Mouse (Mus musculus) heart, postnatal 10 days (tissue): ENCODE measurements around the gene Tstd1. TPM values are rescaled to one million over a fixed set of nuclear protein-coding genes. Genes with fewer than 3 reads are reported as not detected.

Experiments used
- DNase-seq, 2 experiments: peaks; one replicate each; pipeline ENCODE4 v3.0.0; 2021
- intact Hi-C: fragments of 180-260 bp; cut with DNase I; formaldehyde crosslinking; loops from one replicate; pipeline ENCODE4 v1.15.1; 2025
- total RNA-seq, 2 experiments: library from RNA; stranded (reverse); gene quantifications; 2 replicates each; pipeline ENCODE4 v1.2.3; 2021

Gene Tstd1
- total RNA-seq: 1 to 10 TPM; 1.6 TPM

DNA sequence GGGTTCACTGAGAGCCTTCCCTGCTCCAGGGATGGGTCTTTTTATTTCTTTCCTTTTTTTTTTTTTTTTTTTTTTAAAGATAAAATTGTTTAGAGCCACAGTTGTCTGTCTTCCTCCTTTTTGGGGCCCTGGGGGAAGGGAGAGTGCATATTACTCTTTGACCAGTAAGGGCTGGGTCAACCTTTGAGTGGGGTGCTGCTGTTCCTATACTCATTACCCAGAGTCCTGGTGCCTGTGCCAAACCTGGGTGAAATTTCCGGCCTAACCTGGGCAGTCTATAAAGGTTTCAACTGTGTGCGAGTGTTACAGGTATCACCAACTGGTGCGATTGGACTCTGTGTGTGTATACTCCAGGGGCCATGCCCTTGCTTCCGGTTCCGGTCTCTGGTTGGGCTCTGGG is at the start of gene Tstd1:
Gene Tstd1 (plus strand): TSS at position 213 of the 400 bp plus-strand sequence.
- no peak for DNase-seq
- intact Hi-C loops: no loop called here

- DNase-seq: no peak
- intact Hi-C loops: no loop called here
Observed at GRCm38 (mm10) chr1:171369845-171370556, 48.7 kb upstream of the Tstd1 start, which contains the start of gene Nectin4. Gene Nectin4 (plus strand): TSS chr1:171370099.

DNA sequence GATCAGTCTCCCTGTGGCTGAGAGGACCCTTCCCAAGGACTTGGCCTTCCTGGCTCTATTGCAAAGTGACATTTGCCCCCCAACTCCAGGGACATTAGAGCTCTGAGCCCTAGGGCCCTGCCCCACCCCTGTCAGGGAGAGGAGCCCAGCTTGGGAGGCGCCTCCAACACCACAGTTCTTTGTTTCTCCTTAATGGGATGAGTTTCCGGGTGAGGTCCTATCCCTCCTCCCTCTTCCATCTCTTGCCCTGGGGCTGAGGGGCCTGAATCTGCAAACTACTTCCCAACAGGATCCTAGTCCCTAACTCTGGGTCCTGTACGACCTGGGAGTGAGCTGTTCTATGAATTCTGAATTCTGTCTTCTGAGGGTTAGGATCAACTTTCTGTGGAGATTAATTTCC is 45.8 kb upstream of the Tstd1 start:
- intact Hi-C loops: no loop called here
- no peak for DNase-seq

DNA sequence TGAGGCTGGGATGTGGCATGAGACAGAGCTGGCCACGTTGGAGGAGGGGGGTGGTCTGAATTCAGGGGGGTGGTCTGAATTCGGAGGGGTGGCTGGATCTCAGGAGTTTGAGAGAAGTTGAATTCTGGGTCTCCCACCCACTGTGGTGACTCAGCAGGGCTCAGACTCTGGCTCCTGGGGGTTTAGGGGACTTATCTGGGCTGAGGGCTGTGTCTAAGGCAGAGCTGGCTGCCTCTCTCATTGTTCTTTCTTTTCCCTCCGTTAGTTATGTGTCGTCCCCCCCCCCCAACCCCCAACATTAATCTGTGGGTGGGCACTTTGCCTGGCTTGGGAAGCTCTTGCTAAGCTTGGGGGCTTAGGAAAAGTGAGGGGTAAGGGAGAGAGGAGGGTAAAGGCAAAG is 44.7 kb upstream of the Tstd1 start:
- intact Hi-C loops: no loop called here
- DNase-seq: no peak

- intact Hi-C loops: no loop called here
- no peak for DNase-seq
Observed at GRCm38 (mm10) chr1:171375646-171376097, 43.0 kb upstream of the Tstd1 start.

DNA sequence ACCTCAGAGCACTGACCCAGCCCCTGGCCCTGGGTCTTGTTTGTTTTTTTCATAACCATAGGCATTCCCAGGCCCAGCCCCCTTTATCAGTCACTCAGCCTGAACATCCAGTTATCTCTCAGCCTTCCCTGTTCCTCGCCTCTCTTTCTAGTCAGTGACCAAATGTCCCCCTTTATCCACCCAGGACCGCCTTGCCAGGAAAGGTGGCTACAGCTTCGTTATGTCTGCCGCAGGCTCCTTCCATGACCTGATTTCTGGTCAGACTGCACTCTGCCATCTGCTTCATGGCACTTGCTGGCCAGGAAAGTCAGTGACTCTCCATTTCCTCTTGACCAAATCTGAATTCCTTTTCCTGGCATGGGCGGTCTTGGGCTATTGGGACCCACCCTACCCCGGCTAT is 40.4 kb upstream of the Tstd1 start:
- DNase-seq: no peak
- intact Hi-C loops: no loop called here

- intact Hi-C loops: loop anchor here (2.0 kb wide), 1 partner anchor 59 kb away; no protein-coding TSS in a partner anchor
- peak; percentile 80 to 90 for DNase-seq
Observed at GRCm38 (mm10) chr1:171379935-171380599, 38.6 kb upstream of the Tstd1 start.

- DNase-seq: no peak
- intact Hi-C loops: no loop called here
Observed at GRCm38 (mm10) chr1:171382096-171382620, 36.5 kb upstream of the Tstd1 start.

DNA sequence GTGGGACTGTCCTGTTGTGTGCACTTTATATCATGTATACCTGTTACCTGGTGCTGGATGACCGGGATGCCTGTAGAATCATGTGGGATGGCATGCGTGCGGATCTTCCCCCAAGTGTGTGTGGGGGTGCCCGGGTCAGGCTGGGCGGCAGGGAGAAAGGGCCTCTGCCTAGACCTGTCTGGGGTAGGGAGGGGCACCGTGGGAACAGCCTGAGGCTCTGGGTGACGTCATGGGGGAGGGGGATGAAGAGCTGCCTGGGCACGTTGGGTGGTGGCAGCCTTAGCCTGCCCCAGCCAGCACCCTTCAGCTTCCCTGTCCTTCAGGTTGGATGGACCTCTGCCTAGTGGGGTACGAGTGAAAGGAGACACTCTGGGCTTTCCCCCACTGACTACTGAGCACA is 34.3 kb upstream of the Tstd1 start:
- intact Hi-C loops: no loop called here
- no peak for DNase-seq

- no peak for DNase-seq
- intact Hi-C loops: no loop called here
Observed at GRCm38 (mm10) chr1:171385171-171385570, 33.5 kb upstream of the Tstd1 start.

DNA sequence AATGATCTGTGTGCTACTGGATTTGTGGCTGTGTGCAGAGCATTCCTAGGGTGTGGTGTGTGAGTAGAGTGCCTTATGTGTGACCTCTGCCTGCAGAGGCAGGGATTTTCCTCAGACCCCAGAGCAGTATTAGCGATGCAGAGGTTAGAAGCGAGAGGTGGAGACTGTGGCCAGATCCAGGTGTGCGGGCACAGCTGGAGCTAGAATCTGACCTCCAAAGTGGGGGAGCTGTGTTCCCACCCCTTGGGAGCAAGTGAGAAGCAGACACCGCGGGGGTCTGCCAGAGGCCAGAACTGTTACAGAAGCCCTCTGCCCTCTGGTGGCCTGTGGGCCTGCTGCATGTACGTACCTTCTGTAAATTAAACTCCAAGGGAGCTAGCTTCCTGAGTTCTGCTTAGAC is 31.6 kb upstream of the Tstd1 start:
- intact Hi-C loops: no loop called here
- peak; percentile 28 to 29 for DNase-seq

DNA sequence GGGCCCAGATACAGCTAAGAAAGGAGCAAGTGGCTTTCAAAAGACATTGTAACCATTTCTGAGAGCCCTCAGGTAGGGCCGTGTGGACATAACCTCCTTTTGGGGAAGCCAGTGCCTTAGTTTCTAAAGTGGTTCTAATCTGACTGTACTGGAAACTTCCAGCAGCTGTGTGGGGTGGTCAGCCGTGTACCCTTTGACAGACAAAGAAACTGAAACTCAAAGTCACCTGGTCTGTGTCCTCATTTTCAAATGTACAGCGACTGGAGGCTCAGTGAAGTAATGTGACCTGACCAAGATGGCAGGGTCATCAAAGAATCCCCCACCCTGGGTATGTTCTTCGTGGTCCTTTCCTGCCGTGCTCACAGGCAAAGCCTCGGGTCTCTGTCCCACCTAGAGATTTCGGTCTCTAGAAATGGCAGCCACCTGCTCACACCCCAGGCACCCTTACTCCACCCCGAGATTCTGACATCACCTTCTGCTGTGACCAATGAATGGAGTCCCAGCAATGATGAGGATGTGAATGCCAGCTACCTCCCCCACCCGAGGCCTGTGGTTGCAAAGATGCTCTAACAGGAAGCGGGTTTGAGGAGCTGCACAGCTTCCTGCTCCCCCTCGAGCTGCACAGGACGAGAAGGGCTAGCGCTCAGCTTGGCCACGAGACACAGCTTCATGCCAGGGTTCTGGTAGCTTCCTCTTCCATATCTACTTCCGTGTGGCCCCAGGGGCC is 30.1 kb upstream of the Tstd1 start, which contains the start of gene Arhgap30:
Gene Arhgap30 (plus strand): TSS at position 579 of the 727 bp plus-strand sequence.
- intact Hi-C loops: no loop called here
- peak; percentile 42 to 58 for DNase-seq

- intact Hi-C loops: no loop called here
- DNase-seq: peak in 1 of 2 experiments; percentile 26
Observed at GRCm38 (mm10) chr1:171390101-171390500, 28.6 kb upstream of the Tstd1 start.

- no peak for DNase-seq
- intact Hi-C loops: no loop called here
Observed at GRCm38 (mm10) chr1:171401821-171402220, 16.9 kb upstream of the Tstd1 start.

DNA sequence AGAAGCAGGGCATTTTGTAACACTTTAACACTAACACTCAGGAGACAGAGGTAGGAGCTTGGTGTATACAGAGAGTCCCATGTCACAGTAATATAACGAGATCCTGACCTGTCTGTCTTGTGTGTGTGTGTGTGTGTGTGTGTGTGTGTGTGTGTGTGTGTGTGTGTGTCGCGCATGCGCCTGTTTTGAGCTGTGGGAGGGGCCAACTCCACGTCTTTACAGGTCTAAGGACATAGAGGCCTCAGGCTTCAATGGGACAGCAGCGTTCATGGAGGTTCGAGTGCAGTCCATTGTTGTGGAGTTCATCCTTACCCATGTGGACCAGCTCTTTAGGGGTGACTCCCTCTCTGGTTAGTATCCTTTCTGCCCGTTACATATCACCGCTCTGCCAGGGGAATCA is 15.7 kb upstream of the Tstd1 start:
- intact Hi-C loops: no loop called here
- no peak for DNase-seq

DNA sequence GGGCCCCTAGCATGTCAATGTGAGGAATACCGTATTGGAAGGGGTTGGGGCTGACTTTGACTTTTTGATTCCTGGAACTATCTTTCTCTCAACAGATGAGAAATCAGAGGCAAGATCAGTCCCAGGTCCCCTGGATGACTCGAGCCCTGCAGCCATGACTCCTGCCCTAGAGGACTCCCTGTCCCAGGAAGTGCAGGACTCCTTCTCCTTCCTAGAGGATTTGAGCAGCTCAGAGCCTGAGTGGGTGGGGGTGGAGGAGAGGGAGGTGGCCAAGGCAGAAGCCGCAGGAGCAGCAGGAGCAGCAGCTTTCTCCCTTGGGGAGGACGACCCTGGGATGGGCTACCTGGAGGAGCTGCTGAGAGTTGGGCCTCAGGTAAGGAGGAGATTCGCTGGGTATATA is 11.4 kb upstream of the Tstd1 start:
- no peak for DNase-seq
- intact Hi-C loops: no loop called here

DNA sequence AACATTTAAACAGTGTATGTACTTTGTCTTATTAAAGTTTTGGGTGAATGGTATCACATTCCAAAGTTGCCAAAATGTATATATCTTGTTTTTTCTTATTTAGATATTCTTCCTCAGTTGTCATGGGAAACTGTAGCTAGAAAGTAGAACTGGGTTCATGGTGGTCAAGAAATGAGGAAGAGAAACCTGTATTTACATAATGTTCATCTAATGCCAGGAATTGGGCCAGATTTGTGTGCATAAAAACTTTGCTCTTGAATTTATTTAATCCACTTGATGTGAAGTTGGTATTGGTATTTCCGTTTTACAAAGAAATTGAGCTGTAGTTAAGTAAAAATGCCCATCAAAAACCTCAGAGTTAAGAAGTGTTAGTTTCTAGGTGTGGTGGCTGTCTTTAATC is 8.4 kb upstream of the Tstd1 start:
- no peak for DNase-seq
- intact Hi-C loops: loop anchor here (2.0 to 5.0 kb wide), 2 partner anchors 49 to 67 kb away; partner anchors contain the start of gene Klhdc9

- intact Hi-C loops: loop anchor here (2.0 to 5.0 kb wide), 2 partner anchors 50 to 66 kb away; partner anchors contain the start of gene Klhdc9
- peak; percentile 96 to 97 for DNase-seq
Observed at GRCm38 (mm10) chr1:171410947-171411484, 7.7 kb upstream of the Tstd1 start, which contains the start of gene Usf1. Gene Usf1 (plus strand): TSS chr1:171411313.

- DNase-seq: no peak
- intact Hi-C loops: loop anchor here (2.0 to 5.0 kb wide), 2 partner anchors 51 to 66 kb away; partner anchors contain the start of gene Klhdc9
Observed at GRCm38 (mm10) chr1:171411492-171411941, 7.2 kb upstream of the Tstd1 start.

GRCm38 (mm10) chr1:171412001-171412441 is 6.7 kb upstream of the Tstd1 start:
- intact Hi-C loops: loop anchor here (1.0 to 5.0 kb wide), 2 partner anchors 25 to 65 kb away; partner anchors contain the start of gene F11r
- peak; percentile 57 to 64 for DNase-seq
